Mouse (Mus musculus): ENCODE measurements at regions not wholly inside any gene's neighbourhood (a gene's known extent, or its start where the extent isn't known, plus 50 kb on each side); places are given as distances from the start of the nearest gene placed in this dataset.

GRCm38 (mm10) chr14:110007159-110007558 is 747.8 kb downstream of the Slitrk6 start:
- no peak for DNase-seq (ENCODE audit: low read depth, low spot score)

- DNase-seq (ENCODE audit: low read depth, low spot score): no peak
These were observed 769.9 kb downstream of the Slitrk6 start for GRCm38 (mm10) chr14:109985026-109985425.

GRCm38 (mm10) chr14:109958008-109958407 is 796.9 kb downstream of the Slitrk6 start:
- peak; percentile 24 for DNase-seq (ENCODE audit: low read depth, low spot score)

- no peak for DNase-seq (ENCODE audit: low read depth, low spot score)
These were observed 813.0 kb downstream of the Slitrk6 start for GRCm38 (mm10) chr14:109941944-109942343.

GRCm38 (mm10) chr14:109941162-109941561 is 813.8 kb downstream of the Slitrk6 start:
- DNase-seq (ENCODE audit: low read depth, low spot score): no peak

- no peak for DNase-seq (ENCODE audit: low read depth, low spot score)
These were observed 817.5 kb downstream of the Slitrk6 start for GRCm38 (mm10) chr14:109937432-109937831.

- DNase-seq (ENCODE audit: low read depth, low spot score): no peak
These were observed 826.0 kb downstream of the Slitrk6 start for GRCm38 (mm10) chr14:109928977-109929376.

- DNase-seq (ENCODE audit: low read depth, low spot score): no peak
These were observed 863.1 kb downstream of the Slitrk6 start for GRCm38 (mm10) chr14:109891896-109892165.

GRCm38 (mm10) chr14:109891151-109891895 is 863.6 kb downstream of the Slitrk6 start:
- no peak for DNase-seq (ENCODE audit: low read depth, low spot score)

- no peak for DNase-seq (ENCODE audit: low read depth, low spot score)
These were observed 877.8 kb downstream of the Slitrk6 start for GRCm38 (mm10) chr14:109876950-109877663.

GRCm38 (mm10) chr14:109874230-109874629 is 880.7 kb downstream of the Slitrk6 start:
- peak; percentile 11 for DNase-seq (ENCODE audit: low read depth, low spot score)

GRCm38 (mm10) chr14:109840354-109841104 is 914.4 kb downstream of the Slitrk6 start:
- peak; percentile 6 for DNase-seq (ENCODE audit: low read depth, low spot score)

- DNase-seq (ENCODE audit: low read depth, low spot score): no peak
These were observed 888.7 kb upstream of the Slitrk1 start for GRCm38 (mm10) chr14:109802522-109803126.

- DNase-seq (ENCODE audit: low read depth, low spot score): no peak
These were observed 858.3 kb upstream of the Slitrk1 start for GRCm38 (mm10) chr14:109772246-109772645.

- DNase-seq (ENCODE audit: low read depth, low spot score): no peak
These were observed 846.9 kb upstream of the Slitrk1 start for GRCm38 (mm10) chr14:109760892-109761291.

All from telencephalon, adult 2 months (tissue).